Mouse (Mus musculus): ENCODE measurements around the gene Lzts2. TPM values are rescaled to one million over a fixed set of nuclear protein-coding genes. Genes with fewer than 3 reads are reported as not detected.

The Lzts2 gene
- polyA plus RNA-seq, 1 experiment, result 39.2 TPM

GRCm38 (mm10) chr19:45049523-45049922 is 35.3 kb downstream of the Lzts2 start:
- TF ChIP-seq GATA1 (IDR thresholded peaks at IDR 0.05; ENCODE audit: low read length), result no peak

GRCm38 (mm10) chr19:45053451-45053850 is 39.2 kb downstream of the Lzts2 start:
- TF ChIP-seq GATA1 (IDR thresholded peaks at IDR 0.05; ENCODE audit: low read length), result no peak

GRCm38 (mm10) chr19:45054892-45055690 is 40.9 kb downstream of the Lzts2 start:
- TF ChIP-seq GATA1 (IDR thresholded peaks at IDR 0.05; ENCODE audit: low read length), result no peak

- TF ChIP-seq GATA1 (IDR thresholded peaks at IDR 0.05; ENCODE audit: low read length), result no peak
Measured at GRCm38 (mm10) chr19:45056364-45056763, 42.1 kb downstream of the Lzts2 start.

GRCm38 (mm10) chr19:45056908-45057698 is 42.9 kb downstream of the Lzts2 start:
- TF ChIP-seq GATA1 (IDR thresholded peaks at IDR 0.05; ENCODE audit: low read length), result no peak

GRCm38 (mm10) chr19:45057724-45058112 is 43.5 kb downstream of the Lzts2 start:
- TF ChIP-seq GATA1 (IDR thresholded peaks at IDR 0.05; ENCODE audit: low read length), result no peak

GRCm38 (mm10) chr19:45058113-45058839 is 44.1 kb downstream of the Lzts2 start:
- no peak for TF ChIP-seq GATA1 (IDR thresholded peaks at IDR 0.05; ENCODE audit: low read length)

- no peak for TF ChIP-seq GATA1 (IDR thresholded peaks at IDR 0.05; ENCODE audit: low read length)
Measured at GRCm38 (mm10) chr19:45058841-45059240, 44.6 kb downstream of the Lzts2 start.

- TF ChIP-seq GATA1 (IDR thresholded peaks at IDR 0.05; ENCODE audit: low read length), result no peak
Measured at GRCm38 (mm10) chr19:45063565-45064292, 49.5 kb downstream of the Lzts2 start.

GRCm38 (mm10) chr19:45065226-45065625 is 51.0 kb downstream of the Lzts2 start:
- no peak for TF ChIP-seq GATA1 (IDR thresholded peaks at IDR 0.05; ENCODE audit: low read length)

- TF ChIP-seq GATA1 (IDR thresholded peaks at IDR 0.05; ENCODE audit: low read length), result no peak
Measured at GRCm38 (mm10) chr19:45067170-45067569, 53.0 kb downstream of the Lzts2 start.

- peak; percentile 80 for TF ChIP-seq GATA1 (IDR thresholded peaks at IDR 0.05; ENCODE audit: low read length)
Measured at GRCm38 (mm10) chr19:45067758-45068510, 53.7 kb downstream of the Lzts2 start.

GRCm38 (mm10) chr19:45073871-45074542 is 59.8 kb downstream of the Lzts2 start:
- no peak for TF ChIP-seq GATA1 (IDR thresholded peaks at IDR 0.05; ENCODE audit: low read length)

Measured in G1E-ER4 (cell line).